Mouse (Mus musculus) heart, adult 11 months (tissue): ENCODE measurements at regions not wholly inside any gene's neighbourhood (a gene's known extent, or its start where the extent isn't known, plus 50 kb on each side); places are given as distances from the start of the nearest gene placed in this dataset.
A peak's percentile ranks its signal among the peaks of the same experiment; 100 is the strongest.

Experiments used
- DNase-seq: peaks from one replicate; pipeline ENCODE4 v3.0.0; 2022

- DNase-seq, result no peak
Observed at GRCm38 (mm10) chr19:15201262-15201661, 603.4 kb upstream of the Tle4 start.

- no peak for DNase-seq
Observed at GRCm38 (mm10) chr19:15200792-15201191, 602.9 kb upstream of the Tle4 start.

- no peak for DNase-seq
Observed at GRCm38 (mm10) chr19:15200361-15200760, 602.5 kb upstream of the Tle4 start.

- DNase-seq, result no peak
Observed at GRCm38 (mm10) chr19:15199692-15200091, 601.8 kb upstream of the Tle4 start.

- no peak for DNase-seq
Observed at GRCm38 (mm10) chr19:15175221-15175620, 577.4 kb upstream of the Tle4 start.

- DNase-seq, result no peak
Observed at GRCm38 (mm10) chr19:15173301-15173700, 575.5 kb upstream of the Tle4 start.

- DNase-seq, result no peak
Observed at GRCm38 (mm10) chr19:15167184-15167583, 569.3 kb upstream of the Tle4 start.

- DNase-seq, result no peak
Observed at GRCm38 (mm10) chr19:15160641-15161040, 562.8 kb upstream of the Tle4 start.

- DNase-seq, result no peak
Observed at GRCm38 (mm10) chr19:15158653-15159052, 560.8 kb upstream of the Tle4 start.

- no peak for DNase-seq
Observed at GRCm38 (mm10) chr19:15158177-15158576, 560.3 kb upstream of the Tle4 start.

GRCm38 (mm10) chr19:15154693-15155092 is 556.8 kb upstream of the Tle4 start:
- peak; percentile 92 for DNase-seq

GRCm38 (mm10) chr19:15146325-15146724 is 548.5 kb upstream of the Tle4 start:
- no peak for DNase-seq

- no peak for DNase-seq
Observed at GRCm38 (mm10) chr19:15127122-15127521, 529.3 kb upstream of the Tle4 start.

GRCm38 (mm10) chr19:15108441-15109026 is 510.7 kb upstream of the Tle4 start:
- no peak for DNase-seq

GRCm38 (mm10) chr19:15095054-15095453 is 497.2 kb upstream of the Tle4 start:
- DNase-seq, result no peak

GRCm38 (mm10) chr19:15093534-15093933 is 495.7 kb upstream of the Tle4 start:
- no peak for DNase-seq

- DNase-seq, result no peak
Observed at GRCm38 (mm10) chr19:15080638-15081037, 482.8 kb upstream of the Tle4 start.

- no peak for DNase-seq
Observed at GRCm38 (mm10) chr19:15057801-15058200, 459.9 kb upstream of the Tle4 start.

- DNase-seq, result no peak
Observed at GRCm38 (mm10) chr19:15053582-15054141, 455.8 kb upstream of the Tle4 start.

- no peak for DNase-seq
Observed at GRCm38 (mm10) chr19:15052642-15053239, 454.9 kb upstream of the Tle4 start.

GRCm38 (mm10) chr19:15047896-15048295 is 450.0 kb upstream of the Tle4 start:
- DNase-seq, result no peak

- DNase-seq, result no peak
Observed at GRCm38 (mm10) chr19:15047306-15047868, 449.5 kb upstream of the Tle4 start.

GRCm38 (mm10) chr19:15035554-15035953 is 437.7 kb upstream of the Tle4 start:
- DNase-seq, result peak; percentile 45

GRCm38 (mm10) chr19:15033921-15034320 is 436.1 kb upstream of the Tle4 start:
- peak; percentile 52 for DNase-seq
